Mouse (Mus musculus): ENCODE measurements around the gene Rhno1.
A peak's percentile ranks its signal among the peaks of the same experiment; 100 is the strongest.
"Not testable (repeated sequence)": the region's sequence is repeated elsewhere in the genome, so short reads cannot be mapped to it uniquely, and the experiment has no call there.

Rhno1 gene

GRCm38 (mm10) chr6:128362381-128363006 is at the start of gene Rhno1, which contains the start of gene Foxm1:
Gene Rhno1, minus strand, starts transcription at chr6:128362911.
Gene Foxm1, plus strand, starts transcription at chr6:128362967.
- peak; percentile 89 for DNase-seq (ENCODE audit: low read depth)

GRCm38 (mm10) chr6:128411115-128411514 is 48.4 kb upstream of the Rhno1 start:
- DNase-seq (ENCODE audit: low read depth): peak; percentile 83

GRCm38 (mm10) chr6:128410305-128410704 is 47.6 kb upstream of the Rhno1 start:
- no peak for DNase-seq (ENCODE audit: low read depth)

GRCm38 (mm10) chr6:128408544-128409125 is 45.9 kb upstream of the Rhno1 start:
- DNase-seq (ENCODE audit: low read depth): no peak

- no peak for DNase-seq (ENCODE audit: low read depth)
Observed at GRCm38 (mm10) chr6:128404708-128405107, 42.0 kb upstream of the Rhno1 start.

- DNase-seq (ENCODE audit: low read depth): no peak
Observed at GRCm38 (mm10) chr6:128399421-128400185, 36.9 kb upstream of the Rhno1 start.

- DNase-seq (ENCODE audit: low read depth): no peak
Observed at GRCm38 (mm10) chr6:128398996-128399395, 36.3 kb upstream of the Rhno1 start, which contains the start of gene Nrip2. Gene Nrip2, plus strand, starts transcription at chr6:128399296.

- no peak for DNase-seq (ENCODE audit: low read depth)
Observed at GRCm38 (mm10) chr6:128397574-128398261, 35.0 kb upstream of the Rhno1 start.

GRCm38 (mm10) chr6:128390683-128391082 is 28.0 kb upstream of the Rhno1 start:
- no peak for DNase-seq (ENCODE audit: low read depth)

GRCm38 (mm10) chr6:128389185-128389584 is 26.5 kb upstream of the Rhno1 start:
- DNase-seq (ENCODE audit: low read depth): no peak

- DNase-seq (ENCODE audit: low read depth): no peak
Observed at GRCm38 (mm10) chr6:128385026-128385425, 22.3 kb upstream of the Rhno1 start.

- no peak for DNase-seq (ENCODE audit: low read depth)
Observed at GRCm38 (mm10) chr6:128383752-128384151, 21.0 kb upstream of the Rhno1 start.

GRCm38 (mm10) chr6:128381254-128381653 is 18.5 kb upstream of the Rhno1 start:
- DNase-seq (ENCODE audit: low read depth): no peak

GRCm38 (mm10) chr6:128380594-128381167 is 18.0 kb upstream of the Rhno1 start:
- DNase-seq (ENCODE audit: low read depth): not testable (repeated sequence)

GRCm38 (mm10) chr6:128379636-128380035 is 16.9 kb upstream of the Rhno1 start:
- DNase-seq (ENCODE audit: low read depth): no peak

GRCm38 (mm10) chr6:128376371-128377085 is 13.8 kb upstream of the Rhno1 start:
- no peak for DNase-seq (ENCODE audit: low read depth)

GRCm38 (mm10) chr6:128375192-128375591 is 12.5 kb upstream of the Rhno1 start, which contains the start of the genes Tex52 and Gm44596:
Gene Tex52, plus strand, starts transcription at chr6:128375456.
Gene Gm44596, plus strand, starts transcription at chr6:128375503.
- DNase-seq (ENCODE audit: low read depth): no peak

GRCm38 (mm10) chr6:128370040-128370439 is 7.3 kb upstream of the Rhno1 start:
- no peak for DNase-seq (ENCODE audit: low read depth)

GRCm38 (mm10) chr6:128366466-128366865 is 3.8 kb upstream of the Rhno1 start:
- DNase-seq (ENCODE audit: low read depth): no peak

- DNase-seq (ENCODE audit: low read depth): no peak
Observed at GRCm38 (mm10) chr6:128364721-128365120, 2.0 kb upstream of the Rhno1 start.
